Mouse (Mus musculus): ENCODE results near the gene Rap1gap2. TPM values are rescaled to one million over a fixed set of nuclear protein-coding genes. Genes with fewer than 3 reads are reported as not detected.

Rap1gap2 gene
- polyA plus RNA-seq, 1 experiment from 2014 or later = 1.1 TPM

GRCm38 (mm10) chr11:74537352-74537751 is 73.4 kb downstream of the Rap1gap2 start:
- ATAC-seq (replicated peaks; ENCODE audit: insufficient number of reproducible peaks, low FRiP score, low TSS enrichment, low read depth) (no peak), DNase-seq (ENCODE audit: low spot score) (no peak)
- Histone ChIP-seq H3K4me3 (ENCODE audit: low read depth, low read length) (no peak overlapping the region), H3K4me1 (ENCODE audit: control insufficient read depth, insufficient read depth, low read length) (no peaks in the 10 kb centered on the region), H3K9ac (replicated peaks; ENCODE audit: low read length) (no peak overlapping the region), H3K27ac (replicated peaks; ENCODE audit: low read depth, low read length) (no peak overlapping the region), H3K9me3 (replicated peaks; ENCODE audit: control insufficient read depth, low read length) (no peaks in the 10 kb centered on the region), H3K4me2 (ENCODE audit: low read depth, low read length) (no peak overlapping the region), H3K27me3 (ENCODE audit: control insufficient read depth, insufficient read depth, low read length) (no peaks in the 10 kb centered on the region), H3K36me3 (replicated peaks; ENCODE audit: control insufficient read depth, insufficient read depth, low read depth, low read length) (no peaks in the 10 kb centered on the region)
- WGBS = 89% methylated on average over 4 of the region's 4 CpGs

GRCm38 (mm10) chr11:74536140-74536842 is 74.4 kb downstream of the Rap1gap2 start:
- Histone ChIP-seq H3K4me3 (ENCODE audit: low read depth, low read length) (no peak overlapping the region), H3K4me1 (ENCODE audit: control insufficient read depth, insufficient read depth, low read length) (no peaks in the 10 kb centered on the region; the same call in none of the 2 replicates), H3K27ac (replicated peaks; ENCODE audit: low read depth, low read length) (no peak overlapping the region), H3K9me3 (replicated peaks; ENCODE audit: control insufficient read depth, low read length) (no peaks in the 10 kb centered on the region), H3K27me3 (ENCODE audit: control insufficient read depth, insufficient read depth, low read length) (no peaks in the 10 kb centered on the region), H3K36me3 (replicated peaks; ENCODE audit: control insufficient read depth, insufficient read depth, low read depth, low read length) (no peaks in the 10 kb centered on the region), H3K9ac (replicated peaks; ENCODE audit: low read length) (no peak overlapping the region), H3K4me2 (ENCODE audit: low read depth, low read length) (no peak overlapping the region)
- ATAC-seq (replicated peaks; ENCODE audit: insufficient number of reproducible peaks, low FRiP score, low TSS enrichment, low read depth) (peak; percentile 72), DNase-seq (ENCODE audit: low spot score) (peak; percentile 83)
- WGBS = 37% methylated on average over 14 of the region's 14 CpGs

DNA sequence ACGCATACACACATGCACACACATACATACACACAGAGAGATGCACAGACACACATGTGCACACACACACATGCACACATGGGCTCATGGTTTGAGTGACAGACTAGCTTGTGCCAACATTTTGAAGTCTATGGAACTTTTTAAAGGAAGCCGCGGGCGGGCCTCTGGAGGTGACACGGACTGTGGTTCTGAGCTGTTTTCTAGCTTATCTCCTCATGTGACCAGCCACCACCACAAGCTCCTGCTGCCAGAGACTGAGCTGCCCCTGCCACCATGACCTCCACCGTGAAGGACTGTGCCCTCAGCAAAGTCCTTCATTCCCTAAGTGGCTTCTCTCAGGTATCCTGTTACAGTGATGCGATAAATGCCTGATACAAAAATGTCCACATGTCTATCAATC is 76.3 kb downstream of the Rap1gap2 start:
- no peaks in the 10 kb centered on the region; the same call in none of the 2 replicates for H3K4me1 ChIP-seq (ENCODE audit: control insufficient read depth, insufficient read depth, low read length)
- no peak for ATAC-seq (replicated peaks; ENCODE audit: insufficient number of reproducible peaks, low FRiP score, low TSS enrichment, low read depth)
- 84% methylated on average over 7 of the region's 7 CpGs for WGBS
- no peak for DNase-seq (ENCODE audit: low spot score)
- H3K9ac ChIP-seq (replicated peaks; ENCODE audit: low read length) = no peak overlapping the region
- H3K36me3 ChIP-seq (replicated peaks; ENCODE audit: control insufficient read depth, insufficient read depth, low read depth, low read length) = no peaks in the 10 kb centered on the region
- H3K4me3 ChIP-seq (ENCODE audit: low read depth, low read length) = no peak overlapping the region
- H3K9me3 ChIP-seq (replicated peaks; ENCODE audit: control insufficient read depth, low read length) = no peaks in the 10 kb centered on the region
- no peak overlapping the region for H3K4me2 ChIP-seq (ENCODE audit: low read depth, low read length)
- no peak overlapping the region for H3K27ac ChIP-seq (replicated peaks; ENCODE audit: low read depth, low read length)
- no peaks in the 10 kb centered on the region for H3K27me3 ChIP-seq (ENCODE audit: control insufficient read depth, insufficient read depth, low read length)

DNA sequence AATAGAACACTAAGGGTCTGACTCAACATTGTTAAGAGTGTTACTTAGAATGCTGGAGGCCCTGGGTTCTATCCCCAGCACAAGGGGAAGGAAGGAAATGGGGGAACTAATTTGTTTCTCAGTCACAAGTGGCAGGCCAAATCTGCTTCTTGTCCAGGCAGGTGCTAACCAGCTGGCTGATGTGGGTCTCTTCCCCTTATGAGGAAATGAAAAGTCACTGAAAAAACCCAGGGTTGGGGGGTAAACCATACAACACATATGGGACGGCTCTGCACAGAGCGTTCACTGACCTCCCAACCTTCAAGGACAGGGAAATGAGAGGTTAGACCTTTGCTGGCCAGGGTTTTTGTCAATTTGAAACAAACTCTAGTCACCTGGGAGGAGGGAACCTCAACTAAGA is 77.7 kb downstream of the Rap1gap2 start:
- Histone ChIP-seq H3K9ac (replicated peaks; ENCODE audit: low read length) (no peak overlapping the region), H3K4me2 (ENCODE audit: low read depth, low read length) (no peak overlapping the region), H3K27ac (replicated peaks; ENCODE audit: low read depth, low read length) (no peak overlapping the region), H3K4me3 (ENCODE audit: low read depth, low read length) (no peak overlapping the region), H3K36me3 (replicated peaks; ENCODE audit: control insufficient read depth, insufficient read depth, low read depth, low read length) (no peaks in the 10 kb centered on the region), H3K9me3 (replicated peaks; ENCODE audit: control insufficient read depth, low read length) (no peaks in the 10 kb centered on the region), H3K27me3 (ENCODE audit: control insufficient read depth, insufficient read depth, low read length) (no peaks in the 10 kb centered on the region), H3K4me1 (ENCODE audit: control insufficient read depth, insufficient read depth, low read length) (no peaks in the 10 kb centered on the region; the same call in none of the 2 replicates)
- DNase-seq (ENCODE audit: low spot score) = no peak
- 90% methylated on average over 2 of the region's 2 CpGs for WGBS
- ATAC-seq (replicated peaks; ENCODE audit: insufficient number of reproducible peaks, low FRiP score, low TSS enrichment, low read depth) = no peak

DNA sequence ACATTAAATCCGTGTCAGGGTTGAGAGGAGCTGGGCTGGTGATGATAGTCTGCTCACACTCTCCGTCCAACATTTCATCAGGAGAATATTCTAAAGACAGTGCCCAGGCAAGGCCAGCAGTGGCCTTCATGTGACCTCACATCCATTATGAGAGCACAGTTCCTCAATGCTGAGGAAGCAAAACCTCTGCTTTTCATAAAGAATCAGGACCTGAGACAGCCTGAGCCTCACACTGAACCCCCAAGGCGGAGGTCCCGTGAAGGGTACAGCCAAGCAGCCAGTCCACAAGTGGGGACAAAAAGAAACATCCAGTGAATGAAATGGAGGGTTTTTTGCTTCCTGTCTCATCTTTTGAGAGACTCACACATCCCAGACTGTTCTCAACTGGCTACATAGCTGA is 78.3 kb downstream of the Rap1gap2 start:
- 61% methylated on average over 4 of the region's 4 CpGs for WGBS
- Histone ChIP-seq H3K4me3 (ENCODE audit: low read depth, low read length) (no peak overlapping the region), H3K9ac (replicated peaks; ENCODE audit: low read length) (no peak overlapping the region), H3K27ac (replicated peaks; ENCODE audit: low read depth, low read length) (no peak overlapping the region), H3K9me3 (replicated peaks; ENCODE audit: control insufficient read depth, low read length) (no peaks in the 10 kb centered on the region), H3K4me1 (ENCODE audit: control insufficient read depth, insufficient read depth, low read length) (no peaks in the 10 kb centered on the region; the same call in none of the 2 replicates), H3K4me2 (ENCODE audit: low read depth, low read length) (no peak overlapping the region), H3K27me3 (ENCODE audit: control insufficient read depth, insufficient read depth, low read length) (no peaks in the 10 kb centered on the region; the same call in 1 of the 2 replicates), H3K36me3 (replicated peaks; ENCODE audit: control insufficient read depth, insufficient read depth, low read depth, low read length) (no peaks in the 10 kb centered on the region)
- DNase-seq (ENCODE audit: low spot score) (no peak), ATAC-seq (replicated peaks; ENCODE audit: insufficient number of reproducible peaks, low FRiP score, low TSS enrichment, low read depth) (no peak)

- no peak for ATAC-seq (replicated peaks; ENCODE audit: insufficient number of reproducible peaks, low FRiP score, low TSS enrichment, low read depth)
- no peak overlapping the region for H3K27ac ChIP-seq (replicated peaks; ENCODE audit: low read depth, low read length)
- 22% methylated on average over 3 of the region's 3 CpGs for WGBS
These were observed 79.0 kb downstream of the Rap1gap2 start for GRCm38 (mm10) chr11:74531725-74532124.

DNA sequence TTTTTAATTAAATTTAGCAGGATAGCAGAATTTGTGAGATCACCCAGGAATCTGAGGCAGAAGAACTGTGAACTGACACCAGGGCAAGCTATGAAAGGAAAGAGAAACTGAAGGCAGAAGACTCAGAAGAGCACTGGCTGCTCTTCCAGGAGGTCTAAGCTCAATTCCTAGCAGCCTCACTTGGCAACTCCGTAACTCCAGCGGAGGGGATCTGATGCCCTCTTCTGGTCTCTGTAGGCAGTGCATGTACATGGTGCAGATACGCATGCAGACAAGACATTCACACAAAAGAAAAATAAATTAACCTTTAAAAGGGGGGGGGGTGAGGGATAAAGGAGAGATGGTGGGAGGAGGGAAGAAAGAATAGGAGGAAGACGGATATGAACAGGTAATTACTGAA is 80.9 kb downstream of the Rap1gap2 start:
- Histone ChIP-seq H3K4me1 (ENCODE audit: control insufficient read depth, insufficient read depth, low read length) (no peaks in the 10 kb centered on the region; the same call in none of the 2 replicates), H3K36me3 (replicated peaks; ENCODE audit: control insufficient read depth, insufficient read depth, low read depth, low read length) (no peaks in the 10 kb centered on the region), H3K9ac (replicated peaks; ENCODE audit: low read length) (no peak overlapping the region), H3K9me3 (replicated peaks; ENCODE audit: control insufficient read depth, low read length) (no peaks in the 10 kb centered on the region), H3K4me3 (ENCODE audit: low read depth, low read length) (no peak overlapping the region), H3K27ac (replicated peaks; ENCODE audit: low read depth, low read length) (no peak overlapping the region), H3K4me2 (ENCODE audit: low read depth, low read length) (no peak overlapping the region), H3K27me3 (ENCODE audit: control insufficient read depth, insufficient read depth, low read length) (no peaks in the 10 kb centered on the region; the same call in 1 of the 2 replicates)
- no peak for ATAC-seq (replicated peaks; ENCODE audit: insufficient number of reproducible peaks, low FRiP score, low TSS enrichment, low read depth)
- peak; percentile 49 for DNase-seq (ENCODE audit: low spot score)
- 46% methylated on average over 4 of the region's 4 CpGs for WGBS

More at GRCm38 (mm10) chr11:74531725-74532124, 79.0 kb downstream of the Rap1gap2 start:
- Histone ChIP-seq H3K4me1 (ENCODE audit: control insufficient read depth, insufficient read depth, low read length) (no peaks in the 10 kb centered on the region; the same call in none of the 2 replicates), H3K27me3 (ENCODE audit: control insufficient read depth, insufficient read depth, low read length) (no peaks in the 10 kb centered on the region; the same call in 1 of the 2 replicates), H3K4me3 (ENCODE audit: low read depth, low read length) (no peak overlapping the region), H3K4me2 (ENCODE audit: low read depth, low read length) (no peak overlapping the region), H3K9me3 (replicated peaks; ENCODE audit: control insufficient read depth, low read length) (no peaks in the 10 kb centered on the region), H3K36me3 (replicated peaks; ENCODE audit: control insufficient read depth, insufficient read depth, low read depth, low read length) (no peaks in the 10 kb centered on the region), H3K9ac (replicated peaks; ENCODE audit: low read length) (no peak overlapping the region)
- DNase-seq (ENCODE audit: low spot score) = no peak

- ATAC-seq (replicated peaks; ENCODE audit: insufficient number of reproducible peaks, low FRiP score, low TSS enrichment, low read depth) = no peak
- no peak overlapping the region for H3K27ac ChIP-seq (replicated peaks; ENCODE audit: low read depth, low read length)
- no peak overlapping the region for H3K4me3 ChIP-seq (ENCODE audit: low read depth, low read length)
- peaks cover 15% of the 10 kb centered on the region for H3K27me3 ChIP-seq (ENCODE audit: control insufficient read depth, insufficient read depth, low read length)
- no peaks in the 10 kb centered on the region for H3K9me3 ChIP-seq (replicated peaks; ENCODE audit: control insufficient read depth, low read length)
- H3K9ac ChIP-seq (replicated peaks; ENCODE audit: low read length) = no peak overlapping the region
- no peak overlapping the region for H3K4me2 ChIP-seq (ENCODE audit: low read depth, low read length)
- no peak for DNase-seq (ENCODE audit: low spot score)
- H3K4me1 ChIP-seq (ENCODE audit: control insufficient read depth, insufficient read depth, low read length) = peaks cover 8% of the 10 kb centered on the region
- WGBS = 69% methylated on average over 7 of the region's 7 CpGs
- no peaks in the 10 kb centered on the region for H3K36me3 ChIP-seq (replicated peaks; ENCODE audit: control insufficient read depth, insufficient read depth, low read depth, low read length)
These were observed 83.2 kb downstream of the Rap1gap2 start for GRCm38 (mm10) chr11:74527555-74527954.
